Mouse (Mus musculus): Measurements from ENCODE around the gene Adal. TPM values are rescaled to one million over a fixed set of nuclear protein-coding genes. Genes with fewer than 3 reads are reported as not detected.
A peak's percentile ranks its signal among the peaks of the same experiment; 100 is the strongest.
"Not testable (repeated sequence)": the region's sequence is repeated elsewhere in the genome, so short reads cannot be mapped to it uniquely, and the experiment has no call there.

Gene Adal
- 9.6 and 9.7 TPM in 2 replicates for polyA plus RNA-seq (2015; fragmentation: Nextera tagmentation; extraction: Ambion mirVana)

DNA sequence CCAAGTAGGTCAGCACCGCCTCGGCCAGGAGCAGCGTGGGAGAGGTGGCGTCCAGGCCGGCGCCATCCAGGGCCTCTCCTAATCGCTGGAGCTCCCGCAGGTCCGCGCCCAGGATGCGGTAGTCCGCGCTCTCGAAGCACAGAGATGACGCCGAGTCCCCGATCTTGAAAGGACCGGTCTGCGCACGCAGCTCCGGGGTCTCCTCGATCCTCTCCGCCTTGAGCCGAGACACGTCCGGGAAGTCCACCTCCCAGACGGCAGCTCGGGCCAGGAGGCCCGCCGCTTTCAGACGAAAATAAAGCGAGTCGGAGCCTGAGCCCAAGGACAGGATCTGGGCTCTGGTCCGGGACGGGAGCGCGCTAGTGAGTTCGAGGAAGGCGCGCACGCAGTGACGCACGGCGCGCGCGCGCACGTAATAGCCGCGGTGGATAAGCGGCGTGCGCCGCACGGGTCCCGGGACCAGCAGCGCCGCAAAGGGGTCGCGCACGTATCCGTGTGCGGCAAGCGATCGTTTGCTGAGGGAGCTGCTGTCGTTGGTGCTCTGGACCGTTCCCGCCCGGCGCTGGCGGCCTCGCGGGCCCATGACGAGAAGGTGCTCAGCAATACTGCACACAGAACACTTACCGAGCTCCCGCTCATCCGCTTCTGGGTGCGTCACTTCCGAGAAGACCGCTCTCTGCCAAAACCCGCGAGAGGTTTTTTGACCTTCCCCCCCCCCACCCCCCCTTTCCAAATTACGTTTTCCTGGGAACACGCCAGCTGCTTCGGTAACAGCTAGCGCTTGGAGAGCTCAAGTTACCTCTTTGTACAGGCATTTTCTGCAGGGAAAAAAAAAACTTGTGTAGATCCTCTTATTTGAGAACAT is at the start of gene Adal, which contains the start of gene Lcmt2:
TSS of gene Adal (plus strand) at position 411 of the 865 bp plus-strand sequence.
TSS of gene Lcmt2 (minus strand) at position 636 of the 865 bp plus-strand sequence.
- Histone ChIP-seq H3K9ac (ENCODE audit: low read length) (peak within 1 kb of the TSS; percentile 92), H3K4me2 (replicated peaks; ENCODE audit: low read depth) (peak within 1 kb of the TSS; percentile 96), H3K4me3 (ENCODE audit: low read depth, low read length) (peak within 1 kb of the TSS; percentile 71), H3K36me3 (ENCODE audit: control insufficient read depth, insufficient read depth, low read length) (no peaks in the 10 kb centered on the region), H3K27ac (replicated peaks) (peak within 1 kb of the TSS; percentile 98), H3K4me1 (replicated peaks; ENCODE audit: control insufficient read depth, insufficient read depth) (peaks cover 10% of the 10 kb centered on the region), H3K9me3 (ENCODE audit: control insufficient read depth, low read length) (no peaks in the 10 kb centered on the region), H3K27me3 (ENCODE audit: control insufficient read depth, insufficient read depth, low read length) (no peaks in the 10 kb centered on the region)
- DNase-seq (ENCODE audit: low spot score) = peak; percentile 92
- no peak for TF ChIP-seq EP300 (optimal IDR thresholded peaks at IDR 0.05)
- TF ChIP-seq CTCF (IDR thresholded peaks at IDR 0.05; ENCODE audit: low read depth) = no peak; the same call in 1 of the 2 replicates
- under 1% methylated on average over 87 of the region's 87 CpGs for WGBS
- peak; percentile 95 for ATAC-seq (ENCODE audit: low FRiP score, low TSS enrichment)

DNA sequence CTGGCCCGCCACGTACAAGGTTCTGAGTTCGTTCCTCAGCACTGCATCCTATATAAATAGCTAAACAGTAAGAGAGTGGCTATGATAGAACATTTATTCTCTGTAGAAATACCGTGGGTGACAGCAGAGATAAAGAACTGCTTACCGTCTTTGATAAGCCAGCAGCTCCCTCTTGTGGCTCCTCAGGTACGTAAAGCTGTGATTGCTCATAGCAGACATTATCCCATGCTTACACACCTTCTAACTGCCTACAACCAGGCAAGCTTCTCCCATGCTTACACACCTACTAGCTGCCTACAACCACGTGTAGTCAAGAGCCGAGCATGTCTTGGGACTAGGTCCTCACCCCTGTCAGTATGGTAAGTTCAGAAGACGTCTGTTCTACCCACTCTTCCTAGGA is 38.2 kb upstream of the Adal start:
- no peak for TF ChIP-seq EP300 (optimal IDR thresholded peaks at IDR 0.05)
- TF ChIP-seq CTCF (IDR thresholded peaks at IDR 0.05; ENCODE audit: low read depth) = peak; percentile 87
- 16% methylated on average over 9 of the region's 9 CpGs for WGBS
- Histone ChIP-seq H3K4me3 (ENCODE audit: low read depth, low read length) (no peak overlapping the region), H3K36me3 (ENCODE audit: control insufficient read depth, insufficient read depth, low read length) (no peaks in the 10 kb centered on the region), H3K4me1 (replicated peaks; ENCODE audit: control insufficient read depth, insufficient read depth) (no peaks in the 10 kb centered on the region), H3K9me3 (ENCODE audit: control insufficient read depth, low read length) (no peaks in the 10 kb centered on the region), H3K27me3 (ENCODE audit: control insufficient read depth, insufficient read depth, low read length) (no peaks in the 10 kb centered on the region), H3K27ac (replicated peaks) (no peak overlapping the region), H3K4me2 (replicated peaks; ENCODE audit: low read depth) (no peak overlapping the region), H3K9ac (ENCODE audit: low read length) (no peak overlapping the region)
- ATAC-seq (ENCODE audit: low FRiP score, low TSS enrichment) (peak; percentile 51; the same call in 1 of the 2 replicates), DNase-seq (ENCODE audit: low spot score) (peak; percentile 63)

DNA sequence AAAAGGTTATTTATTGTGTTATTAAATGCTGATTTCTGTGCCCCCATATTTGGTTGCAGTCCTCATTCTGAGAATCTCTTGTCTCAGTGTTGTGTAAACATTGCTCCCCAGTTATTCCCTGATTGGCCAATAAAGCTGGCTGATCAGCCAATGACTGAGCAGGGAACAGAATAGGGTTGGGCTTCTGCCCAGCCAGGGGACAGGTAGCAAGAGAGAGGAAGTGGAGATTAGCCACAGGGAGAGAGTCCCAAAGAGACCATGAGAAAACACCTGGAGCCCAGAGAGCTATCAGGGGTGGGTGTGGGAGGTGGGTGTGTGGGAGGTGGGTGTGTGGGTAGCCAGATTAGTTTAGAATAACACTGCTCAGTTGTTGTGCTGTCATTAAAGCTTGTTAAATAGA is 34.3 kb upstream of the Adal start:
- ATAC-seq (ENCODE audit: low FRiP score, low TSS enrichment) = 0 out of 2 replicates have a peak, but pooled peaks have one; percentile 40
- Histone ChIP-seq H3K9ac (ENCODE audit: low read length) (no peak overlapping the region), H3K4me2 (replicated peaks; ENCODE audit: low read depth) (no peak overlapping the region), H3K9me3 (ENCODE audit: control insufficient read depth, low read length) (no peaks in the 10 kb centered on the region), H3K4me3 (ENCODE audit: low read depth, low read length) (no peak overlapping the region), H3K4me1 (replicated peaks; ENCODE audit: control insufficient read depth, insufficient read depth) (no peaks in the 10 kb centered on the region), H3K36me3 (ENCODE audit: control insufficient read depth, insufficient read depth, low read length) (no peaks in the 10 kb centered on the region), H3K27ac (replicated peaks) (no peak overlapping the region), H3K27me3 (ENCODE audit: control insufficient read depth, insufficient read depth, low read length) (no peaks in the 10 kb centered on the region)
- TF ChIP-seq EP300 (optimal IDR thresholded peaks at IDR 0.05) (no peak), CTCF (IDR thresholded peaks at IDR 0.05; ENCODE audit: low read depth) (no peak)
- DNase-seq (ENCODE audit: low spot score) = no peak

DNA sequence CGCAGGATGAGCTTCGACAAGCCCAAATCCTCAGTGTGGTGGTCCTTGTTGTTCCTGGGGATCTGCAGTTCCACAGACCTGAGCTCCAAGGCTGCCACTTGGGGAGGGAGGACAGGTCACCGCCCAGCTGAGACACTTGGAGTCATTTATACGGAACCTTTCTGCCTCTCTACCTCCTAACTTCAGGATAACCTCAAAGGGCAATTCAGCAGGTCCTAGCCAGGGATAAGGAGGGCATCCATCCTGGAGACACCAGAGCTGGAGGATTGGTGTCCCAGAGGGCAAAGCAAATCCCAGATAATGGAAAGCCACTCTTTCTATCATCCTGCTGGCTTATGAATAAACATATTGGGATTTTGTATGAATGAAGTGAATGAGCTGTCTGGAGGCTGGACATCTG is 30.5 kb upstream of the Adal start, which contains the start of gene Tgm7:
TSS of gene Tgm7 (minus strand) at position 101 of the 400 bp plus-strand sequence.
- H3K4me1 ChIP-seq (replicated peaks; ENCODE audit: control insufficient read depth, insufficient read depth) = no peaks in the 10 kb centered on the region
- TF ChIP-seq CTCF (IDR thresholded peaks at IDR 0.05; ENCODE audit: low read depth) (no peak), EP300 (optimal IDR thresholded peaks at IDR 0.05) (no peak)
- H3K4me3 ChIP-seq (ENCODE audit: low read depth, low read length) = no peak within 1 kb of the TSS
- no peak within 1 kb of the TSS for H3K9ac ChIP-seq (ENCODE audit: low read length)
- no peaks in the 10 kb centered on the region for H3K36me3 ChIP-seq (ENCODE audit: control insufficient read depth, insufficient read depth, low read length)
- no peak within 1 kb of the TSS for H3K27ac ChIP-seq (replicated peaks)
- no peak within 1 kb of the TSS for H3K4me2 ChIP-seq (replicated peaks; ENCODE audit: low read depth)
- no peaks in the 10 kb centered on the region for H3K27me3 ChIP-seq (ENCODE audit: control insufficient read depth, insufficient read depth, low read length)
- no peak for DNase-seq (ENCODE audit: low spot score)
- no peaks in the 10 kb centered on the region for H3K9me3 ChIP-seq (ENCODE audit: control insufficient read depth, low read length)
- no peak for ATAC-seq (ENCODE audit: low FRiP score, low TSS enrichment)
- WGBS = 88% methylated on average over 4 of the region's 4 CpGs

DNA sequence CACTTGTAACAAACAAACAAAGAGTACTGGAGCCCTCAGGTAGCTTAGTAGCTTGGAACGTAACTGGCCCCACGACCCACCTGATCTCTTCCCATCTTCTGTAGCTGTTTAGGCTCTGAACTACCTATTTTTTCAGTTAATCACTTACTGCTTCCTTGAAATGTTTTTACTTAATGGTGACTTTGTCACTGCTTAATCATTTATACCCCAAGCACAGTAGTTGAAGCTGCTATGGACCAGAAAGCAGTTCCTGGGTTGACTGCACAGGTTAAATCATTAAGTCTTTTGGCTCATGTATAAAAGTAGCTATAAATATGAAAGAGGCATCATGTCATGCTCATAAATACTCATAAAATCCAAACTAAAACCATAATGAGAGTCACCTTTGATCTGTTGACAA is 24.8 kb upstream of the Adal start:
- no peaks in the 10 kb centered on the region for H3K27me3 ChIP-seq (ENCODE audit: control insufficient read depth, insufficient read depth, low read length)
- DNase-seq (ENCODE audit: low spot score) (no peak), ATAC-seq (ENCODE audit: low FRiP score, low TSS enrichment) (no peak)
- no peaks in the 10 kb centered on the region for H3K9me3 ChIP-seq (ENCODE audit: control insufficient read depth, low read length)
- no peak overlapping the region for H3K4me3 ChIP-seq (ENCODE audit: low read depth, low read length)
- TF ChIP-seq EP300 (optimal IDR thresholded peaks at IDR 0.05) (no peak), CTCF (IDR thresholded peaks at IDR 0.05; ENCODE audit: low read depth) (no peak)
- H3K36me3 ChIP-seq (ENCODE audit: control insufficient read depth, insufficient read depth, low read length) = no peaks in the 10 kb centered on the region
- no peak overlapping the region for H3K4me2 ChIP-seq (replicated peaks; ENCODE audit: low read depth)
- no peaks in the 10 kb centered on the region for H3K4me1 ChIP-seq (replicated peaks; ENCODE audit: control insufficient read depth, insufficient read depth)
- no peak overlapping the region for H3K27ac ChIP-seq (replicated peaks)
- H3K9ac ChIP-seq (ENCODE audit: low read length) = no peak overlapping the region
- WGBS = 84% methylated on average over 2 of the region's 2 CpGs

DNA sequence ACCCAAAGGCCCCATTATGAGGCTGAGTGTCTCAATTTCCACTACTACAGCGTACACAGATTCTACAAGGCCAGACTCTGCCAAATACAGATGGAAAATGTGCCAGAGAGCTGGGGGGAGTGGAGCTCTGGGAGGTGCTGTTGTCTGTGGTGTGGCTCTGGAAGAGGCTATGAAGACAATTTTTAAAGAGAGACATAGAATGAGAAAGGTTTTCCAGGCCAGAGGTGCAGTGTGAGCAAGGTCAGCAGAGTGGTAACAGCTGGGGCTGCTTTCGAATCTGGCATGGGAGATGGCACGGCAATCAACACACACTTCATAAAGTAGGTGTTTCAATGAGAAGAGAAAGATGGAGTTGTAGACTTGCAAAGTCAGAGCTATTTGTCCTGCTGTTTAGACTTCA is 21.0 kb upstream of the Adal start:
- DNase-seq (ENCODE audit: low spot score) = no peak

DNA sequence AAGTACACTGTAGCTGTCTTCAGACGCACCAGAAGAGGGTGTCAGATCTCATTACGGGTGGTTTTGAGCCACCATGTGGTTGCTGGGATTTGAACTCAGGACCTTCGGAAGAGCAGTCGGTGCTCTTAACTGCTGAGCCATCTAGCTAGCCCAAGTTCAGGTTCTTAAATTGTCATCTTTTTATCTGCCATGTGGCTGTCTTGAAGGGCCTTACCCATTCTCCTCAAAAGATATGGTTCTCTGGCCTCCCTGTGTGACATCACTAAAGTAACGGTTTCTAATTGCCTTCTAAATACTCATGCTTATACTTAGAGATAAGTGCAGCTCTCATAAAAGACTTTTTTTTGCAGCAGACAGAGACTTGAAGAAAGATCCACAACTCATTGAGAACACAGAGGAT is 13.9 kb upstream of the Adal start:
- not testable (repeated sequence) for H3K36me3 ChIP-seq (ENCODE audit: control insufficient read depth, insufficient read depth, low read length); H3K27me3 ChIP-seq (ENCODE audit: control insufficient read depth, insufficient read depth, low read length); H3K9me3 ChIP-seq (ENCODE audit: control insufficient read depth, low read length); H3K4me1 ChIP-seq (replicated peaks; ENCODE audit: control insufficient read depth, insufficient read depth); H3K4me2 ChIP-seq (replicated peaks; ENCODE audit: low read depth); H3K4me3 ChIP-seq (ENCODE audit: low read depth, low read length); H3K27ac ChIP-seq (replicated peaks); ATAC-seq (ENCODE audit: low FRiP score, low TSS enrichment); H3K9ac ChIP-seq (ENCODE audit: low read length); DNase-seq (ENCODE audit: low spot score)
- WGBS = 93% methylated on average over 5 of the region's 5 CpGs

More for the DNA sequence above, 21.0 kb upstream of the Adal start:
- no peak overlapping the region for H3K4me2 ChIP-seq (replicated peaks; ENCODE audit: low read depth)
- H3K9me3 ChIP-seq (ENCODE audit: control insufficient read depth, low read length) = no peaks in the 10 kb centered on the region
- no peaks in the 10 kb centered on the region for H3K36me3 ChIP-seq (ENCODE audit: control insufficient read depth, insufficient read depth, low read length)
- WGBS = 84% methylated on average over 3 of the region's 3 CpGs
- no peaks in the 10 kb centered on the region for H3K27me3 ChIP-seq (ENCODE audit: control insufficient read depth, insufficient read depth, low read length)
- no peaks in the 10 kb centered on the region for H3K4me1 ChIP-seq (replicated peaks; ENCODE audit: control insufficient read depth, insufficient read depth)
- ATAC-seq (ENCODE audit: low FRiP score, low TSS enrichment) = no peak
- H3K9ac ChIP-seq (ENCODE audit: low read length) = no peak overlapping the region
- no peak for TF ChIP-seq CTCF (IDR thresholded peaks at IDR 0.05; ENCODE audit: low read depth)
- no peak for TF ChIP-seq EP300 (optimal IDR thresholded peaks at IDR 0.05)
- no peak overlapping the region for H3K27ac ChIP-seq (replicated peaks)
- no peak overlapping the region for H3K4me3 ChIP-seq (ENCODE audit: low read depth, low read length)
